Mouse (Mus musculus) embryonic facial prominence, embryonic 14.5 days (tissue): ENCODE results near the gene Atp1b2. TPM values are rescaled to one million over a fixed set of nuclear protein-coding genes. Genes with fewer than 3 reads are reported as not detected.

Experiments
- ATAC-seq: fragments of 200-750 bp; cut with Nextera tagmentation; 2 replicates; pipeline ENCODE4 v1.8.0; 2017; ENCODE audit warnings: low read depth, moderate number of reproducible peaks, moderate TSS enrichment
- DNase-seq: peaks from one replicate; pipeline ENCODE4 v3.0.0-alpha.2; 2015; ENCODE audit warnings: low spot score
- H3K27ac ChIP-seq: fragments of 300-500 bp; sonication (generic); replicated peaks from 2 replicates; pipeline ENCODE4 v1.5.1; 2014; ENCODE audit warnings: low read depth, mild to moderate bottlenecking, low read length, moderate library complexity
- H3K27me3 ChIP-seq: fragments of 300-500 bp; sonication (generic); replicated peaks from 2 replicates; pipeline ENCODE4 v1.6.1; 2014; ENCODE audit warnings: low read length; ENCODE audit not compliant: control insufficient read depth, insufficient read depth
- H3K36me3 ChIP-seq: fragments of 300-500 bp; sonication (generic); 2 replicates; pipeline ENCODE4 v1.6.1; 2014; ENCODE audit warnings: low read length, mixed read lengths; ENCODE audit not compliant: control insufficient read depth, insufficient read depth
- H3K4me1 ChIP-seq: fragments of 300-500 bp; sonication (generic); 2 replicates; pipeline ENCODE4 v1.6.1; 2014; ENCODE audit warnings: antibody characterized with exemption, low read length; ENCODE audit not compliant: control insufficient read depth, insufficient read depth
- H3K4me2 ChIP-seq: fragments of 300-500 bp; sonication (generic); 2 replicates; pipeline ENCODE4 v1.6.1; 2014; ENCODE audit warnings: low read depth, mild to moderate bottlenecking, low read length, moderate library complexity, mixed read lengths
- H3K4me3 ChIP-seq: fragments of 300-500 bp; sonication (generic); 2 replicates; pipeline ENCODE4 v1.5.1; 2014; ENCODE audit warnings: low read depth, mild to moderate bottlenecking, low read length
- H3K9ac ChIP-seq: fragments of 300-500 bp; sonication (generic); 2 replicates; pipeline ENCODE4 v1.6.1; 2014; ENCODE audit warnings: low read depth, mild to moderate bottlenecking, low read length, moderate library complexity, mixed read lengths
- H3K9me3 ChIP-seq: fragments of 300-500 bp; sonication (generic); 2 replicates; pipeline ENCODE4 v1.6.1; 2016; ENCODE audit warnings: low read length; ENCODE audit not compliant: control insufficient read depth
- WGBS: fragments of 180-500 bp; shearing (Covaris S2); extraction: QIAGEN DNeasy Blood & Tissue Kit; methylation state at CpG from one replicate; pipeline ENCODE4 v1.1.7; 2014; 5-methylcytosine and 5-hydroxymethylcytosine counted together
- polyA plus RNA-seq: library from polyadenylated mRNA; unstranded; fragments of >200 nt; fragmentation: Nextera tagmentation; extraction: Ambion mirVana; gene quantifications from 2 replicates; pipeline ENCODE4 v1.2.1, GENCODE M21; 2014

Gene Atp1b2
- polyA plus RNA-seq, 1 experiment from 2014 or later: 17.7 TPM

DNA sequence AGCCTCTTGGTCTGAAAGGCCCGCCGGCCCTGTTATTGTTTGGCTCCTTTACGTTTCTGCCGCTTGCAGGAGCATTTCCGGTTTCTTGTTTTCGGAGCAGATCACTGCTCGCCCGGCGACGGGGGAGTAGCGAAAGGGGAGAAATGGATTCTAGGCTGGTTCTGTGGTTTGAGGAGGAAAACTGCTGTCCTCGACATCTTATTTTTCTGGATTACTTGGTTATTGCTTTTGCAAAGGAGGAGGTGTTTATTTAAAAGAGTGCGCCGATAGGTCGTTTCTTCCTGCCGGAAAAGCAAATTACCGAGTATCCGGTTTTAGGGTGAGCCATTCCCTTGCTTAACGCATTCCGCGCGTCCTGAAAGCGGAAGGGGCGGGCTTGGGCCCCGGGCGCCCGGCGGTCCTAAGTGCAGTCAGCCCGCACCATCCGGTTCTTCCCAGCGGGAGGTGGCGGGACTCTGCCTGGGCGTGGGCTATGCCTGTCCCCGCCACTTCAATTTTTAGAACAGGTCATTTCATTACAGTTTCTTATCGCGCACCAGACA is 24.5 kb downstream of the Atp1b2 start:
- Histone ChIP-seq H3K36me3 (peaks cover 14% of the 10 kb centered on the region; the same call in 1 of the 2 replicates), H3K9me3 (no peaks in the 10 kb centered on the region), H3K4me2 (peak overlapping the region; percentile 69), H3K27me3 (no peaks in the 10 kb centered on the region), H3K4me3 (peak overlapping the region; percentile 73), H3K4me1 (peaks cover 22% of the 10 kb centered on the region), H3K9ac (peak overlapping the region; percentile 84), H3K27ac (peak overlapping the region; percentile 97)
- peak; percentile 85 for ATAC-seq
- peak; percentile 98 for DNase-seq
- WGBS: under 1% methylated on average over 36 of the region's 36 CpGs

DNA sequence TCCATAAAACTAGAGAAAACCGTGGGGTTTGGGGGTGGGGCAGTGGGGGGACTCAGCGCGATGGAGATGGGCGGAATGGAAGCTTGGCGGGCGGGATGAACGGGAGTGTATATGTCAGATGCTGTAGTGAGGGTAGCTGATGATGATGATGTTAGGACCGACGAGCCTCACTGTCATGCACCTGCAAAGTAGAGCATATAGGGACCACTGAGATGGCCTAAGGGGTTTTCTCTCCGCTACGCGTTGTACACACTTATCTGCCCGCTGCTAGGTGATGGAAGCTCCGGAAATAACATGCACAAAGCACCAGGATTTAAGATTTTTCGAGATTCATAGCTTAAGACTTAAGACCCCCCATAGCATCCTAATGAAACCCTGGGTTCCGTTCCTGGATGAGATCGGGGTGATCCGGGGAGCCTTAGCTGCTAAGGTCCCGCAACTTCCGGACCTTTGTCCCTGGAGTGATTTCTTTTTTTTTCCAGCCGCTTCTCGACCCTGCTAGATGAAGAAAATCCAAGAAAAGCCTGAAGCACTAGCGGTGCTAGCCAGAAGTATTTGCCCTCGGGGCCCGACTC is 25.1 kb downstream of the Atp1b2 start:
- DNase-seq (no peak), ATAC-seq (no peak)
- Histone ChIP-seq H3K9me3 (no peaks in the 10 kb centered on the region), H3K4me3 (peak overlapping the region; percentile 73), H3K27me3 (no peaks in the 10 kb centered on the region), H3K4me1 (peaks cover 22% of the 10 kb centered on the region), H3K9ac (peak overlapping the region; percentile 84), H3K4me2 (peak overlapping the region; percentile 69), H3K27ac (peak overlapping the region; percentile 97), H3K36me3 (peaks cover 14% of the 10 kb centered on the region; the same call in 1 of the 2 replicates)
- WGBS: under 1% methylated on average over 25 of the region's 25 CpGs

DNA sequence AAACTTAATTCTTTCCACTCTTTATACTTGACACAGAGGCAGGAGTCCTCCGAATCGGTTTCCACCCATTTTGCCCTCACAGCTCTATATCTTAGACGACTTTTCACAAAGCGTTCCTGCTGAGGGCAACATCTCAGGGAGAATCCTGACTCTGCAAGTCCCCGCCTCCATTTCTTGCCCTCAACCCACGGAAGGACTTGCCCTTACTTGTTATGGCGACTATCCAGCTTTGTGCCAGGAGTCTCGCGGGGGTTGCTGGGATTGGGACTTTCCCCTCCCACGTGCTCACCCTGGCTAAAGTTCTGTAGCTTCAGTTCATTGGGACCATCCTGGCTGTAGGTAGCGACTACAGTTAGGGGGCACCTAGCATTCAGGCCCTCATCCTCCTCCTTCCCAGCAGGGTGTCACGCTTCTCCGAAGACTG is 25.6 kb downstream of the Atp1b2 start, which contains the start of the genes Wrap53 and Trp53:
Gene Wrap53, minus strand, starts transcription at position 165 of the 424 bp plus-strand sequence.
Gene Trp53, plus strand, starts transcription at position 269 of the 424 bp plus-strand sequence.
- ATAC-seq: peak; percentile 66
- Histone ChIP-seq H3K9me3 (no peaks in the 10 kb centered on the region), H3K9ac (peak within 1 kb of the TSS; percentile 86), H3K4me2 (peak within 1 kb of the TSS; percentile 69), H3K27ac (peak within 1 kb of the TSS; percentile 97), H3K27me3 (no peaks in the 10 kb centered on the region), H3K36me3 (peaks cover 16% of the 10 kb centered on the region; the same call in 1 of the 2 replicates), H3K4me1 (peaks cover 22% of the 10 kb centered on the region), H3K4me3 (peak within 1 kb of the TSS; percentile 73)
- DNase-seq: peak; percentile 98
- under 1% methylated on average over 13 of the region's 13 CpGs for WGBS

DNA sequence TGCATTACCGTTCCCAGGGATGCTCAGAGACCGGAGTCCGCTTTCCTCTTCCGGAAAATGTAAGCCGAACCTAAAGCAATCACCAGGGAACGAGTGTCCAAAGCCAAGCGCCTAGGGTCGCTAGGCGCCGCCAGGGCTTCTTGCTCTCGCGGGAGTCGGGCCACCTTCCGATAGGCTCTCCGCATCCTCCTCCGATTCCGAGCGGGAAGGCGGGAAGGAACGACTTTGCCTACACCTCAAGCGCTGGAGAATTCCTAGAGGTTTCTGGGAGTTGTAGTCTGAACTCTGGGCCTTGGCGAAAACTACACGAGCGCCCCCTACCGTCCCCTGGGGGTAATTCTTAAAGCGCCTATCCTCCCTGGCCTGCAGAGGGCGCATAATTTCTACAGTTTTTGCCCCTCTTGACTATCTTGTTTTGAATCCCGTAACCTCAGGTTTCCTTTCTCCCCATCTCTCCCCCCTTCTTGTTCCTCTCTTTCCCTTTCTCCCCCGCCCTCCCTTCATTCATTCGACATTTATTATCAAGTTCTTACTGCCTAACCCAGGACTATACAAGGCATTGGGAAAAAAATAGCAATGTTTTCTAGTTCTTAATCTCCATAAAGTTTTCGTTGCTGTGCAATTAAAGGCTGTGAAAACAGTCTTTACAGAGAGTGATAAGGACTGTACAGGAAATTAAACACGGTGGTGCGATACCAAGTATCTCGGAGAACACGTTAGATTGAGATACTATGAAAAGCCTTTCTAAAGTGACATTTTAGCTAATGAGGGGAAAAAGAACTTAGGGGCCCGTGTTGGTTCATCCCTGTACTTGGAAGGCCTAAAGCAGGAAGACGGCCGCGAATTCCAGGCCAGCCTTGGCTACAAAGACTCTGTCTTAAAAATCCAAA is 26.4 kb downstream of the Atp1b2 start:
- WGBS: 2% methylated on average over 38 of the region's 39 CpGs
- Histone ChIP-seq H3K9ac (peak overlapping the region; percentile 86), H3K4me2 (peak overlapping the region; percentile 69), H3K27me3 (no peaks in the 10 kb centered on the region), H3K27ac (peak overlapping the region; percentile 97), H3K36me3 (peaks cover 20% of the 10 kb centered on the region; the same call in 1 of the 2 replicates), H3K4me1 (peaks cover 22% of the 10 kb centered on the region), H3K4me3 (peak overlapping the region; percentile 73), H3K9me3 (no peaks in the 10 kb centered on the region)
- DNase-seq (peak; percentile 99), ATAC-seq (peak; percentile 95)

DNA sequence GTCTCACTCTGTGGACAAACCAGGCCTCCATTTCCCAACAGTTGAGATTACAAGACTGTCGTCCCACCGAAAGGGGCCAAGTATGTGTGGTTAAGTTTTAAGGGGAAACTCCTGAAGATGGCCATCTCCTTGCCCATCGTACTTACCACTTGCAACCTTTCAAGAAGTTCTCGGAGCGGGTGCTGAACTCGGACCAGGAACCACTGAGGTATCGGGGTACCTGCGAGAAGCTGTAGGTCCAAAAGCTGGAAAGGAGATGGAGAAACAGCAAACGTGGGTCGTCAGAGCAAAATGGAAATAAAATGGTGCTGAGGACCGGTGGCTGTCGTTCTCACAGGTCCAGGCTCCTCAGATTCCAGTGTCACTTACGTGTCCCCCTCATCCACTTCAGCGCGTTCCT is 27.4 kb downstream of the Atp1b2 start:
- H3K9ac ChIP-seq: peak overlapping the region; percentile 86
- no peaks in the 10 kb centered on the region for H3K27me3 ChIP-seq
- no peaks in the 10 kb centered on the region for H3K9me3 ChIP-seq
- WGBS: 11% methylated on average over 14 of the region's 15 CpGs
- ATAC-seq: no peak
- H3K4me2 ChIP-seq: peak overlapping the region; percentile 69
- H3K4me1 ChIP-seq: peaks cover 22% of the 10 kb centered on the region
- peak overlapping the region; percentile 73 for H3K4me3 ChIP-seq
- peaks cover 20% of the 10 kb centered on the region; the same call in 1 of the 2 replicates for H3K36me3 ChIP-seq
- no peak for DNase-seq
- peak overlapping the region; percentile 75; the same call in 1 of the 2 replicates for H3K27ac ChIP-seq

DNA sequence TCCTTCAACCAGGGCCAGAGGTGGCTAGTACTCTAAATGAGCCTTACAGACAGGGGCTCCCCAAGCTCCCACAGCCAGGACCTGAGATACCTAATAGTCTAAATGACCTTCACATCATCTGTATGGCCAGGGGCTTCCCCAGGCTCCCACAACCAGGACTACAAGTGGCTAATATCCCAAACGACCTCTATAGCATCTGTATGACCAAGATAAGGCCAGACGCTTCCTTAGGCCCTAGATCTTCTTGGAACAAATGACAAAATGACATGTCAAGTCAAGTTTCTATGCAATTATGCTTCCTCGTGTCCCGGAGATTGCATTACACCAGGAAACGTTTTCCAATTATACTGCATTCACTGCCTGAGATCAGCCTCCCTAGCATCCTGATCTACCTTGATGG is 29.4 kb downstream of the Atp1b2 start:
- peaks cover 17% of the 10 kb centered on the region for H3K4me1 ChIP-seq
- 66% methylated on average over 5 of the region's 5 CpGs for WGBS
- H3K4me3 ChIP-seq: no peak overlapping the region
- H3K9ac ChIP-seq: peak overlapping the region; percentile 34; the same call in 1 of the 2 replicates
- peaks cover 28% of the 10 kb centered on the region; the same call in 1 of the 2 replicates for H3K36me3 ChIP-seq
- H3K27me3 ChIP-seq: no peaks in the 10 kb centered on the region
- no peak overlapping the region for H3K27ac ChIP-seq
- H3K9me3 ChIP-seq: no peaks in the 10 kb centered on the region
- DNase-seq (no peak), ATAC-seq (no peak)
- H3K4me2 ChIP-seq: no peak overlapping the region

DNA sequence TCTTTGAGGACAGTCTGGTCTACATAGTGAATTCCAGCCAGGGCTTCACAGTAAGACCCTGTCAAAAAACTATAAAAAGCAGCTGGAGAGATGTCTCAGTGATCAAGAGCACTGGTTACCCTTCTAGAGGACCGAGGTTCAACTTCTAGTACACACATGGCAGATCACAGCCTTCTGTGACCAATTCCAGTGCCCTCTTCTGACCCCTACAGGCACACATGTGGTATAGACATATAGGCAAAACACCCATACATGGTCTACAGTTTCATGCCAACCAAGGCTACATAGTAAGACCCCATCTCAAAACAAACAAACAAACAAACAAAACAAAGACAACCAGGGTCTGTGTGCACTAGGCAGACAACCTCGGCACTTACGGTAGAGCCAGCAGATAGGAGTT is 30.5 kb downstream of the Atp1b2 start:
- WGBS: 68% methylated on average over 3 of the region's 3 CpGs
- H3K4me2 ChIP-seq: no peak overlapping the region
- no peak overlapping the region for H3K4me3 ChIP-seq
- H3K4me1 ChIP-seq: peaks cover 17% of the 10 kb centered on the region
- H3K27ac ChIP-seq: no peak overlapping the region
- DNase-seq (peak; percentile 56), ATAC-seq (no peak)
- no peaks in the 10 kb centered on the region for H3K9me3 ChIP-seq
- H3K9ac ChIP-seq: no peak overlapping the region
- H3K36me3 ChIP-seq: peaks cover 39% of the 10 kb centered on the region
- H3K27me3 ChIP-seq: no peaks in the 10 kb centered on the region

DNA sequence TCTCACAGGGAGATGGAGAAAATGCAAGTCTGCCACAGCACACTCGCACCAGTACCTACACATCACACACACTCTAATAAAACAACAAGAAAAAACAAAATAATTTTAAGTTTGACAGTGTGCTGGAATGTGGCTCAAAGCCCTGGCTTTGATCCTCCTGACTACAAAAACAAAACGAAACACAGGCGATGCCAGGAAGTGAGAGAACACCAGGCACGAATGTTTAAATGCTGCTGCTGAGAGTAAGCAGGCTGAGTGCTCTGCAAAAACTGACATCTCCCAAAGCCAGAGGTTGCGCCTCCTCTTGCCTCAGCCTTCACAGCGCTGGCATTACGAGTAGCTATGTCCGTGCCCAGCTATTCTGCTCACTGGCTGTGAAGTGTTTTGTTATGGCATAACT is 40.6 kb downstream of the Atp1b2 start:
- Histone ChIP-seq H3K4me1 (peaks cover 16% of the 10 kb centered on the region), H3K4me2 (no peak overlapping the region), H3K4me3 (no peak overlapping the region), H3K9ac (no peak overlapping the region), H3K27me3 (no peaks in the 10 kb centered on the region), H3K9me3 (no peaks in the 10 kb centered on the region), H3K36me3 (peaks cover 53% of the 10 kb centered on the region), H3K27ac (0 out of 2 replicates have a peak overlapping the region, but pooled peaks have one; percentile 10)
- ATAC-seq (no peak), DNase-seq (no peak)
- 70% methylated on average over 8 of the region's 8 CpGs for WGBS
